In genomic region chr13:71138745-71139312, GRCm38 (mm10) we compare ENCODE assay signal across 17 mouse cellular contexts.
DNase-seq lines count a peak whose midpoint lies in the region; ATAC-seq lines count a peak whose summit lies in the region.
"Had no signal": no experiment of that assay in that cellular context is flagged by ENCODE, and none has a peak within 500 bp of the region (broad histone marks: within the 10 kb centered on the region; RNA-seq: fewer than 3 reads in every experiment).

No protein-coding gene starts in this region.

- H3K4me3 ChIP-seq in midbrain, embryonic 11.5 days (ENCODE audit: low read depth, low read length) = no peak overlapping the region
- H3K4me3 ChIP-seq in midbrain, embryonic 10.5 days = no peak overlapping the region
- H3K4me3 ChIP-seq in forebrain, embryonic 14.5 days (ENCODE audit: low read depth, low read length) = no peak overlapping the region
- no peak overlapping the region for H3K4me3 ChIP-seq in midbrain, embryonic 14.5 days (replicated peaks; ENCODE audit: low read depth, low read length)
- H3K4me3 ChIP-seq: embryonic facial prominence, embryonic 12.5 days; gastrocnemius, adult 2 months; myocyte had no signal

- no peak overlapping the region for H3K27ac ChIP-seq in midbrain, embryonic 11.5 days (ENCODE audit: low read depth, low read length)
- H3K27ac ChIP-seq in midbrain, embryonic 10.5 days (replicated peaks) = no peak overlapping the region
- no peak overlapping the region for H3K27ac ChIP-seq in forebrain, embryonic 14.5 days (ENCODE audit: low read depth, low read length)
- 0 out of 2 replicates have a peak overlapping the region, but pooled peaks have one; percentile 2 for H3K27ac ChIP-seq in midbrain, embryonic 14.5 days (replicated peaks; ENCODE audit: low read depth, low read length)
- H3K27ac ChIP-seq: embryonic facial prominence, embryonic 12.5 days; gastrocnemius, adult 2 months had no signal

- no peaks in the 10 kb centered on the region for H3K36me3 ChIP-seq in midbrain, embryonic 11.5 days (ENCODE audit: control insufficient read depth, insufficient read depth, low read length)
- H3K36me3 ChIP-seq in midbrain, embryonic 10.5 days = no peaks in the 10 kb centered on the region
- H3K36me3 ChIP-seq in forebrain, embryonic 14.5 days (ENCODE audit: control insufficient read depth, insufficient read depth, low read length) = no peaks in the 10 kb centered on the region
- no peaks in the 10 kb centered on the region for H3K36me3 ChIP-seq in midbrain, embryonic 14.5 days (ENCODE audit: control insufficient read depth, insufficient read depth, low read length)
- H3K36me3 ChIP-seq: embryonic facial prominence, embryonic 12.5 days had no signal

- no peak overlapping the region for H3K4me2 ChIP-seq in midbrain, embryonic 11.5 days
- peak overlapping the region; percentile 15; the same call in 1 of the 2 replicates for H3K4me2 ChIP-seq in forebrain, embryonic 14.5 days (ENCODE audit: low read length)
- H3K4me2 ChIP-seq in midbrain, embryonic 14.5 days (ENCODE audit: low read length) = no peak overlapping the region
- H3K4me2 ChIP-seq: embryonic facial prominence, embryonic 12.5 days; liver, embryonic 11.5 days; lung, embryonic 14.5 days had no signal

- DNase-seq in midbrain, embryonic 11.5 days (ENCODE audit: low spot score, missing footprints) = peak; percentile 84
- DNase-seq in midbrain, embryonic 10.5 days (ENCODE audit: low spot score) = no peak
- DNase-seq in forebrain, embryonic 14.5 days (ENCODE audit: low spot score) = peak; percentile 83
- peak; percentile 71 for DNase-seq in midbrain, embryonic 14.5 days
- DNase-seq in retina, postnatal 1 day = peak; percentile 64
- no peak for DNase-seq in layer of hippocampus, postnatal 36 days
- DNase-seq in urinary bladder, postnatal 10 days (ENCODE audit: low spot score) = no peak
- DNase-seq: cerebellum, adult 9-11 months; gastrocnemius, adult 2 months; kidney, postnatal 10 days; layer of hippocampus, adult 9-11 months; left cerebral cortex, postnatal 4 days; lung, embryonic 14.5 days had no signal

- WGBS in midbrain, embryonic 11.5 days = 62% methylated on average over 11 of the region's 11 CpGs
- 70% methylated on average over 11 of the region's 11 CpGs for WGBS in midbrain, embryonic 10.5 days
- 4% methylated on average over 11 of the region's 11 CpGs for WGBS in forebrain, embryonic 14.5 days
- 30% methylated on average over 11 of the region's 11 CpGs for WGBS in midbrain, embryonic 14.5 days

- H3K4me1 ChIP-seq in midbrain, embryonic 11.5 days (ENCODE audit: control insufficient read depth, insufficient read depth, low read length) = peaks cover 17% of the 10 kb centered on the region
- peaks cover 33% of the 10 kb centered on the region for H3K4me1 ChIP-seq in midbrain, embryonic 10.5 days
- peaks cover 8% of the 10 kb centered on the region; the same call in 1 of the 2 replicates for H3K4me1 ChIP-seq in forebrain, embryonic 14.5 days (ENCODE audit: control insufficient read depth, insufficient read depth, low read length)
- peaks cover 12% of the 10 kb centered on the region for H3K4me1 ChIP-seq in midbrain, embryonic 14.5 days (ENCODE audit: control insufficient read depth, insufficient read depth, low read length)
- H3K4me1 ChIP-seq: embryonic facial prominence, embryonic 12.5 days had no signal

- peaks cover 2% of the 10 kb centered on the region; the same call in 1 of the 2 replicates for H3K27me3 ChIP-seq in midbrain, embryonic 11.5 days (ENCODE audit: control insufficient read depth, insufficient read depth, low read length)
- peaks cover 51% of the 10 kb centered on the region for H3K27me3 ChIP-seq in midbrain, embryonic 10.5 days (ENCODE audit: low read depth, poor library complexity, severe bottlenecking)
- H3K27me3 ChIP-seq in forebrain, embryonic 14.5 days (replicated peaks; ENCODE audit: control insufficient read depth, insufficient read depth, low read length) = peaks cover 14% of the 10 kb centered on the region
- 0 out of 2 replicates have a peak, but pooled peaks cover 3% of the 10 kb centered on the region for H3K27me3 ChIP-seq in midbrain, embryonic 14.5 days (ENCODE audit: control insufficient read depth, insufficient read depth, low read length)
- H3K27me3 ChIP-seq: embryonic facial prominence, embryonic 12.5 days had no signal

- H3K9ac ChIP-seq in midbrain, embryonic 11.5 days (ENCODE audit: low read length) = no peak overlapping the region
- no peak overlapping the region for H3K9ac ChIP-seq in forebrain, embryonic 14.5 days (ENCODE audit: low read length)
- no peak overlapping the region for H3K9ac ChIP-seq in midbrain, embryonic 14.5 days (replicated peaks; ENCODE audit: low read length)
- H3K9ac ChIP-seq: embryonic facial prominence, embryonic 12.5 days; lung, embryonic 14.5 days had no signal

- H3K9me3 ChIP-seq in midbrain, embryonic 11.5 days (ENCODE audit: control insufficient read depth, low read length) = no peaks in the 10 kb centered on the region
- no peaks in the 10 kb centered on the region for H3K9me3 ChIP-seq in midbrain, embryonic 10.5 days (replicated peaks)
- H3K9me3 ChIP-seq in forebrain, embryonic 14.5 days (replicated peaks; ENCODE audit: control insufficient read depth, low read length) = no peaks in the 10 kb centered on the region
- no peaks in the 10 kb centered on the region for H3K9me3 ChIP-seq in midbrain, embryonic 14.5 days (ENCODE audit: control insufficient read depth, low read length)
- H3K9me3 ChIP-seq: embryonic facial prominence, embryonic 12.5 days had no signal

- ATAC-seq in midbrain, embryonic 11.5 days (ENCODE audit: low FRiP score) = no peak
- peak; percentile 88 for ATAC-seq in forebrain, embryonic 14.5 days
- ATAC-seq in midbrain, embryonic 14.5 days (ENCODE audit: low FRiP score, low TSS enrichment) = no peak
- ATAC-seq: intestine, embryonic 16.5 days had no signal

Comparison
In these comparisons a context has a peak if more than half of its experiments do, and no peak if none do; other contexts are left out.
1. DNase-seq: peak in midbrain, embryonic 11.5 days (single experiment), forebrain, embryonic 14.5 days (single experiment), midbrain, embryonic 14.5 days (single experiment) and retina, postnatal 1 day (single experiment); none in midbrain, embryonic 10.5 days (single experiment), layer of hippocampus, postnatal 36 days (0 of 2) and urinary bladder, postnatal 10 days (single experiment).